Mouse (Mus musculus) G1E (cell line): Measurements from ENCODE around the gene 1700001P01Rik.

ENCODE experiments used
- CTCF ChIP-seq: IDR thresholded peaks from 2 replicates; pipeline ENCODE4 v1.5.1; 2012; ENCODE audit warnings: low read depth, low read length, inconsistent platforms, mixed read lengths
- GATA1 ChIP-seq: IDR thresholded peaks from 2 replicates; pipeline ENCODE4 v1.6.1; 2012; ENCODE audit warnings: borderline replicate concordance, low read length, inconsistent platforms, mixed read lengths
- POLR2AphosphoS5 ChIP-seq: IDR thresholded peaks from 2 replicates; pipeline ENCODE4 v1.6.1; 2012; ENCODE audit warnings: low read depth, low read length, inconsistent platforms; ENCODE audit not compliant: insufficient replicate concordance
- TAL1 ChIP-seq: conservative IDR thresholded peaks from 2 replicates; pipeline ENCODE4 v1.6.1; 2012; ENCODE audit warnings: low read depth, low read length, inconsistent platforms, mixed read lengths

DNA sequence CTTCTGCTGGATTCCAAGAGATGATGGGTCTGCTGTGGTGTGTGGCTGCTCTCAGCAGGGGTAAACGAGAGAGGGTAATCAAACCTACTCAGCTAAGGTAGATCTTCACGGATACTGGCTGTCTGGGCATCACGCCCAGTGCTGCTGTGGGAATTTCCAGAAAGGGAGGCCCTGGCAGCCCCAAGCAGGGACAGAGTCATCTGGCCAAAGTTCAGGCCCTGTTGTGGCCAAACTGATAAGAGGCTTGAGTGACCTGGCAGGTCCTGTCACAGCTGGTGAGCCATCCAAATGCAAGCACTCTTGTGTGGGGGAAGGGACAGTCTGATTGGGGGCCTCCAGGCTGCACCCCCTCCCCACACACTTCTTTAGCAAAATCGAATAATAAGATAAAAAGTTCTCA lies 45.1 kb upstream of the 1700001P01Rik start:
- TF ChIP-seq CTCF (no peak), GATA1 (no peak), POLR2AphosphoS5 (no peak), TAL1 (no peak)
